Mouse (Mus musculus) hindbrain, embryonic 14.5 days (tissue): ENCODE measurements around the gene Focad. TPM values are rescaled to one million over a fixed set of nuclear protein-coding genes. Genes with fewer than 3 reads are reported as not detected.
A peak's percentile ranks its signal among the peaks of the same experiment; 100 is the strongest.
"Not testable (repeated sequence)": the region's sequence is repeated elsewhere in the genome, so short reads cannot be mapped to it uniquely, and the experiment has no call there.

Source experiments
- ATAC-seq: fragments of 200-750 bp; cut with Nextera tagmentation; 2 replicates; pipeline ENCODE4 v1.8.0; 2017; ENCODE audit warnings: moderate number of reproducible peaks, mild to moderate bottlenecking, moderate TSS enrichment, moderate library complexity; ENCODE audit not compliant: low FRiP score
- DNase-seq: peaks from one replicate; pipeline ENCODE4 v3.0.0-alpha.2; 2015; ENCODE audit warnings: low spot score
- H3K27ac ChIP-seq: fragments of 300-500 bp; sonication (generic); 2 replicates; pipeline ENCODE4 v1.5.1; 2014; ENCODE audit warnings: mild to moderate bottlenecking, moderate library complexity
- H3K27me3 ChIP-seq: fragments of 300-500 bp; sonication (generic); 2 replicates; pipeline ENCODE4 v1.6.1; 2014; ENCODE audit warnings: mild to moderate bottlenecking, low read length, mixed read lengths; ENCODE audit not compliant: control insufficient read depth, insufficient read depth
- H3K36me3 ChIP-seq: fragments of 300-500 bp; sonication (generic); replicated peaks from 2 replicates; pipeline ENCODE4 v1.6.1; 2014; ENCODE audit not compliant: control insufficient read depth, insufficient read depth
- H3K4me1 ChIP-seq: fragments of 300-500 bp; sonication (generic); replicated peaks from 2 replicates; pipeline ENCODE4 v1.6.1; 2014; ENCODE audit warnings: antibody characterized with exemption, low read length, mixed read lengths; ENCODE audit not compliant: control insufficient read depth, insufficient read depth
- H3K4me2 ChIP-seq: fragments of 300-500 bp; sonication (generic); replicated peaks from 2 replicates; pipeline ENCODE4 v1.6.1; 2014; ENCODE audit warnings: mild to moderate bottlenecking, moderate library complexity
- H3K4me3 ChIP-seq: fragments of 300-500 bp; sonication (generic); replicated peaks from 2 replicates; pipeline ENCODE4 v1.5.1; 2014; ENCODE audit warnings: mild to moderate bottlenecking, low read length
- H3K9ac ChIP-seq: fragments of 300-500 bp; sonication (generic); 2 replicates; pipeline ENCODE4 v1.6.1; 2014
- H3K9me3 ChIP-seq: fragments of 300-500 bp; sonication (generic); 2 replicates; pipeline ENCODE4 v1.6.1; 2016; ENCODE audit warnings: low read length; ENCODE audit not compliant: control insufficient read depth
- WGBS: fragments of 180-500 bp; shearing (Covaris S2); extraction: QIAGEN DNeasy Blood & Tissue Kit; methylation state at CpG from one replicate; pipeline ENCODE4 v1.1.7; 2014; 5-methylcytosine and 5-hydroxymethylcytosine counted together
- polyA plus RNA-seq: library from polyadenylated mRNA; unstranded; fragments of >200 nt; fragmentation: Nextera tagmentation; extraction: Ambion mirVana; gene quantifications from 2 replicates; pipeline ENCODE4 v1.2.1, GENCODE M21; 2014

The Focad gene
- polyA plus RNA-seq, 1 experiment from 2014 or later = 15.2 TPM

- DNase-seq (no peak), ATAC-seq (no peak)
- H3K9ac ChIP-seq = no peak overlapping the region
- no peaks in the 10 kb centered on the region for H3K9me3 ChIP-seq
- H3K4me2 ChIP-seq = no peak overlapping the region
- no peaks in the 10 kb centered on the region for H3K4me1 ChIP-seq
- no peaks in the 10 kb centered on the region for H3K36me3 ChIP-seq
- 0 out of 2 replicates have a peak overlapping the region, but pooled peaks have one; percentile 18 for H3K27ac ChIP-seq
- WGBS = 93% methylated on average over 6 of the region's 6 CpGs
- no peaks in the 10 kb centered on the region for H3K27me3 ChIP-seq
- no peak overlapping the region for H3K4me3 ChIP-seq
Measured at GRCm38 (mm10) chr4:88369951-88370350, 275.5 kb downstream of the Focad start.

GRCm38 (mm10) chr4:88370819-88371218, 276.4 kb downstream of the Focad start:
- no peaks in the 10 kb centered on the region for H3K36me3 ChIP-seq
- no peak overlapping the region for H3K9ac ChIP-seq
- no peak overlapping the region for H3K4me2 ChIP-seq
- H3K9me3 ChIP-seq = no peaks in the 10 kb centered on the region
- no peaks in the 10 kb centered on the region for H3K4me1 ChIP-seq
- DNase-seq (no peak), ATAC-seq (no peak)
- peak overlapping the region; percentile 18; the same call in 1 of the 2 replicates for H3K27ac ChIP-seq
- 86% methylated on average over 8 of the region's 8 CpGs for WGBS
- no peaks in the 10 kb centered on the region for H3K27me3 ChIP-seq
- no peak overlapping the region for H3K4me3 ChIP-seq

- WGBS = 43% methylated on average over 18 of the region's 18 CpGs
- Histone ChIP-seq H3K4me1 (no peaks in the 10 kb centered on the region), H3K27me3 (no peaks in the 10 kb centered on the region), H3K9me3 (no peaks in the 10 kb centered on the region), H3K27ac (peak overlapping the region; percentile 52; the same call in 1 of the 2 replicates), H3K4me2 (no peak overlapping the region), H3K9ac (no peak overlapping the region), H3K36me3 (no peaks in the 10 kb centered on the region), H3K4me3 (no peak overlapping the region)
- DNase-seq (no peak), ATAC-seq (peak; percentile 51; the same call in 1 of the 2 replicates)
Measured at GRCm38 (mm10) chr4:88372293-88373224, 278.1 kb downstream of the Focad start.

GRCm38 (mm10) chr4:88390036-88390435, 295.6 kb downstream of the Focad start:
- H3K9me3 ChIP-seq = no peaks in the 10 kb centered on the region
- H3K4me1 ChIP-seq = no peaks in the 10 kb centered on the region
- no peak overlapping the region for H3K27ac ChIP-seq
- no peaks in the 10 kb centered on the region for H3K36me3 ChIP-seq
- H3K27me3 ChIP-seq = no peaks in the 10 kb centered on the region
- no peak overlapping the region for H3K4me3 ChIP-seq
- 86% methylated on average over 1 of the region's 1 CpGs for WGBS
- H3K9ac ChIP-seq = no peak overlapping the region
- ATAC-seq (no peak), DNase-seq (no peak)
- H3K4me2 ChIP-seq = no peak overlapping the region

- H3K4me3 ChIP-seq = not testable (repeated sequence)
- 41% methylated on average over 1 of the region's 1 CpGs for WGBS
Measured at GRCm38 (mm10) chr4:88390596-88390995, 296.2 kb downstream of the Focad start.

GRCm38 (mm10) chr4:88395717-88396116, 301.3 kb downstream of the Focad start:
- no peak overlapping the region for H3K27ac ChIP-seq
- no peak overlapping the region for H3K9ac ChIP-seq
- no peaks in the 10 kb centered on the region for H3K27me3 ChIP-seq
- H3K36me3 ChIP-seq = no peaks in the 10 kb centered on the region
- H3K4me2 ChIP-seq = no peak overlapping the region
- no peak for DNase-seq
- no peak for ATAC-seq
- H3K4me3 ChIP-seq = no peak overlapping the region
- H3K4me1 ChIP-seq = no peaks in the 10 kb centered on the region
- H3K9me3 ChIP-seq = no peaks in the 10 kb centered on the region
- WGBS = 88% methylated on average over 3 of the region's 3 CpGs

More at GRCm38 (mm10) chr4:88390596-88390995, 296.2 kb downstream of the Focad start:
- ATAC-seq, H3K4me1 ChIP-seq, H3K36me3 ChIP-seq, H3K4me2 ChIP-seq, H3K9me3 ChIP-seq, H3K27ac ChIP-seq, H3K27me3 ChIP-seq, H3K9ac ChIP-seq, DNase-seq: not testable (repeated sequence)

GRCm38 (mm10) chr4:88396995-88397521, 302.6 kb downstream of the Focad start:
- no peak for DNase-seq

GRCm38 (mm10) chr4:88400302-88400991, 306.0 kb downstream of the Focad start:
- no peak overlapping the region for H3K4me2 ChIP-seq
- H3K27ac ChIP-seq = no peak overlapping the region
- 82% methylated on average over 9 of the region's 9 CpGs for WGBS
- no peak overlapping the region for H3K4me3 ChIP-seq
- H3K9ac ChIP-seq = no peak overlapping the region
- H3K4me1 ChIP-seq = no peaks in the 10 kb centered on the region
- no peaks in the 10 kb centered on the region for H3K27me3 ChIP-seq
- DNase-seq (no peak), ATAC-seq (no peak)
- no peaks in the 10 kb centered on the region for H3K9me3 ChIP-seq
- H3K36me3 ChIP-seq = no peaks in the 10 kb centered on the region; the same call in 1 of the 2 replicates

More at GRCm38 (mm10) chr4:88396995-88397521, 302.6 kb downstream of the Focad start:
- H3K4me3 ChIP-seq = no peak overlapping the region
- H3K36me3 ChIP-seq = no peaks in the 10 kb centered on the region
- no peaks in the 10 kb centered on the region for H3K9me3 ChIP-seq
- H3K4me2 ChIP-seq = no peak overlapping the region
- no peak overlapping the region for H3K9ac ChIP-seq
- no peak for ATAC-seq
- H3K27me3 ChIP-seq = no peaks in the 10 kb centered on the region
- H3K4me1 ChIP-seq = no peaks in the 10 kb centered on the region
- WGBS = 77% methylated on average over 6 of the region's 6 CpGs
- H3K27ac ChIP-seq = no peak overlapping the region

- no peak overlapping the region for H3K27ac ChIP-seq
- WGBS = 88% methylated on average over 7 of the region's 7 CpGs
- ATAC-seq (no peak), DNase-seq (no peak)
- no peaks in the 10 kb centered on the region for H3K4me1 ChIP-seq
- no peaks in the 10 kb centered on the region for H3K27me3 ChIP-seq
- H3K9me3 ChIP-seq = no peaks in the 10 kb centered on the region
- H3K9ac ChIP-seq = no peak overlapping the region
- no peak overlapping the region for H3K4me3 ChIP-seq
- no peaks in the 10 kb centered on the region; the same call in 1 of the 2 replicates for H3K36me3 ChIP-seq
- H3K4me2 ChIP-seq = no peak overlapping the region
Measured at GRCm38 (mm10) chr4:88400992-88401313, 306.5 kb downstream of the Focad start.
